Mouse (Mus musculus) CD4-positive, CD25-positive, alpha-beta regulatory T cell, adult 2 months (primary cell): Measurements from ENCODE around the gene Mmp25.
A peak's percentile ranks its signal among the peaks of the same experiment; 100 is the strongest.

ENCODE experiments used
- DNase-seq: peaks from one replicate; pipeline ENCODE4 v3.0.0-alpha.2; 2012; ENCODE audit warnings: low read depth, low spot score

Mmp25 gene

DNA sequence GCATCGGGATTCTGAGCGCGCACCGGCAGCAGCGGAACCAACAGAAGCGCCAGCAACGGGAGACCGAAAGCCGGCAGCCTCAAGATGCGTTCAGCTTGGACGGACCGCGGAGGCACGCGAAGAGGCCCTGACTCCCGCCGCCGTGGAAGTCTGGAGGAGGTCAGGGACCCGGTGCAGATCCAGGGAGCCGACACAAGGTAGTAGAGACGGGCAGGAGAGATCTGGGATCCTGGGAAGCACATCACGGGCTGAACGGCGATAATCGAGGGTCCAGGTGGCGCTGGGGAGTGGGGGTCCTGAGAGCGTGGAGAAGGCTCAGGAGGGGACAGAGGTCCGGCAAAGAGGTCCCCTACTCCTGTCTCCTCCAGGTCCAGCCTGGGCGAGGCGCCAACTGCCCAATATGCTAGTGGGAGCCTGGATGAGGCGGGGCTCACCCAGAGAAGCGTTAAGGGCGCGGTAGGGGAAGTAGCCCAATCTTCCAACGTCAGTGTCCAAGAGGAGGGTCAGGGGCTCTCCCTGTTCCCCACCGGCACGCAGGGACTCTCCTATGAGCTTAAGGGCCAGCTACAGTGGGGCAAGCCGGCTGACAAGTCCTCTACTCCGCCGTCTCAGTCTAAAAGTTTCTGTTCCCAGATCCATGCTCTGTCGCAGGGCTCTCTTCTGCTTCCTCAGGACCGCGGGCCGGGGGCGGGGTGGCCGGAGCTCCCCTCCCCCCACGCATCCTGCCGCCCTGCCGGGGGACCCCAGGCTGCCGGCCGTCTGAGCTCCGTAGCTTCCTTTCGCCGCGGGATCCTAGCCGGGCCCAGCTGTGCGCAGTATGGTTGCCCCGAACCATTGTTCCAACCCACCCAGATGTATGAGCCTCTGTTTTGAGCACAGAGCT lies at the start of gene Mmp25:
Gene Mmp25 (minus strand): TSS at position 665 of the 883 bp plus-strand sequence.
- DNase-seq: no peak

DNA sequence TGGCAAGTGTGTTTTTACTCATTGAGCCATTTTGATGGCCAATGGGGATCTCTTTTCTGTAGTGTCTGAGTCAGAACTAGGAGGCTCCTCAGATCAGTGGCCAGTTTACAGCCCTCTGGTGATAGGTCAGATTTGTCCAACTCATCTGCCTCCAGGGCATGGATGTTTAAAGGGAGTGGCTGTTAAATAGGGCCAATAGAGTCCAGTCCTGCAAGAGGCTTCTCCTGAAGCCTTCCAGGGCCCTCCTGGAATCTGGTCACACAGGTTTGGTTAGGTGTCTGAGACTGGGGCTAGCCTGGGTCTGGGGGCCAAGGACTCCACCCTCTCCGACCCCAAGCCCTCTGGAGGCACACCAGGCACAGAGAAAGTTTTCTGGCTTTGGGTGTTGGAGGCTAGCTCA lies 49.4 kb upstream of the Mmp25 start:
- DNase-seq: no peak

DNA sequence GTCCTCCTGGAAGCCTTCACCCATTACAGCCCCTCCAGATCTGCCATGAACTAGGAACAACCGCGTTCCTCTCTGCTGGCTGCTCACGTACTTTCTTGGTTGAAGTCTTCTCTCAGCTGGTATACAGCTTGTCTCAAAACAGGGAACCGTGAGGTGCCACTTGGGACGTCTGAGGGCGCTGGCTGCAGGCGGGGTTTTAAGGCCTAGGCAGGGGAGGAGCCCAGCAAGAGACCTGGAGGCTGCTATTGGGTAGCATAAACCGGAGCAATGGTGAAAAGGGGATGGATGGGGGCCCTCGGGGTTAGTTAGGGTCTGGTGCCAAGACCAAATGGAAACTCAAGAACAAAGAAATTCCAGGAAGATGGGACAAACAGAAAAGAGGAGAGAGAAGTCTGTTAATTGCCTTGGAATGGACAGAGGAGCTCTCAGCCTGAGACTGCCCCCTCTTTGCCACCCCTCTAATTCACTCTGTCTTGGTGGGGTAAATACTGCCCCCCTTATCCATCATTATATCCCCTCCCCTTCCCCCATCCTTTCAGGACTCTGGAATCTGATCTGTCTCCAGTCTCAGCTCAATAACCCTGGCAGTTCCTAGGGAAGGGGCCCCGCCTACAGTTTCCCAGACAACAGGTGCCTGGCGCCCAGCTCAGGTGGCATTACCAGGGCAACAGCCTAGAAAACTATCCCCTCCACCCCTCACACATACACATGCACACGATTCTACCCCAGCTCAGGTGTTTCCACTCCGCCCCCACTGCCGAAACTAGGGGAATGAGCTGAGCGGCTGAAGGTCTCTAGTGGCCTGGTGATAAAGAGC lies 39.0 kb upstream of the Mmp25 start, which contains the start of gene Cldn9:
Gene Cldn9 (minus strand): TSS at position 171 of the 817 bp plus-strand sequence.
- DNase-seq: no peak

DNA sequence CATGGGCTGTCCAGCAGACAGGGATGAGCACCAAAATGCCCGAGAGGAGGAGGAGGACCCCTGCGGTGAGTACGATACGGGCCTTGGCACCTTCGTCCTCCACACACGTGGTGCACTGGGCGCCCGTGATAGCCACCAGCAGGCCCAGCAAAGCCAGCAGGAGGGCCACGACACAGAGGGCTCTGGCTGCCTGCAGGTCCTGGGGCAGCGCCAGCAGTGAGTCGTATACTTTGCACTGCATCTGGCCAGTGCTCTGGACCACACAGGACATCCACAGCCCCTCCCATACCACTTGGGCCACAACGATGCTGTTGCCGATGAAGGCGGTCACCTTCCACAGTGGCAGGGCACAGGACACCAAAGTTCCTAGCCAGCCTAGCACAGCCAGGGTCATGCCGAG lies 38.1 kb upstream of the Mmp25 start:
- DNase-seq: no peak

DNA sequence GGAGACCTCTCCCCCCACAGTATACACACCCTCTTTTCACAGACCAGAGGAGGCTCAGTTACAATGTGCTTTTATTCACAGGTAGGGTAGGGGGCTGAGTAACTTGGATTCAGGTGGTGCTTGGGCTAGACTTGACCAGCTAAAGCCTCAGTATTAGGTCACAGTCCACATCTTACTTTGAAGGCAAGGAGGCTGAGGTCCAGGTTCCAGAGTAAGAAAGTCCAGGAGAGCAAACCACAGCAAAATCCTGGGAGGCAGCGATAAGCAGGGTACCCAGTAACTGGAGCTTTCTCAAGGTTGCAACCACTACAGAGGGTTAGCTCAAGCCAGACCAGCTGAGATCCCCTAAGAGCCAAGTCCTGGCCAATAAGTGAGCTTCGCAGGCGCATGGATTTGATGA lies 37.5 kb upstream of the Mmp25 start:
- DNase-seq: no peak

DNA sequence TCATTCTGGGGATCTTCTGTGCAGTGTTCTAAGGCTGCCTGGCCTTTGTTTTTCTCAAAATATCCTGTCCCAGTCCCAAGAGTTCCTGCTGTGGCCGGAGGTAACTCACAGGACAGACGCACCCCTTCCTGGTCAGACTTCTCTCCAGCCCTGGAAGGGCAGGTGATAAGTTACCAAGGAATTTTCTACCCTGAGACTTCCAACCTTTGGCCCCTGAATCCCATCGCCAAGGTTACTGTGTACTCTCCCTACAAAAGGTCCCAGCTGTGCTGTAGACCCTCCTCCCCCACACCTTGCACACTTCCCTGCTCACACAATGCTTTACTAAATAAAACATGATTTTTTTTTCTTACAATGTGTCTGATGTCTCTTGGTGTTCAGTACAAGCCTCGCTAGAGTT lies 37.0 kb upstream of the Mmp25 start:
- no peak for DNase-seq

DNA sequence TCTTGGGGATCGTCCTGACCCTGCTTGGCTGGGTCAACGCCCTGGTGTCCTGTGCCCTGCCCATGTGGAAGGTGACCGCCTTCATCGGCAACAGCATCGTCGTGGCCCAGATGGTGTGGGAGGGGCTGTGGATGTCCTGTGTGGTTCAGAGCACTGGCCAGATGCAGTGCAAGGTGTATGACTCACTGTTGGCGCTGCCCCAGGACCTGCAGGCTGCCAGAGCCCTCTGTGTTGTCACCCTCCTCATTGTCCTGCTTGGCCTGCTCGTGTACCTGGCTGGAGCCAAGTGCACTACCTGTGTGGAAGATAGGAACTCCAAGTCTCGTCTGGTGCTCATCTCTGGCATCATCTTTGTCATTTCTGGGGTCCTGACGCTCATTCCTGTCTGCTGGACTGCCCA lies 36.0 kb upstream of the Mmp25 start:
- DNase-seq: no peak

DNA sequence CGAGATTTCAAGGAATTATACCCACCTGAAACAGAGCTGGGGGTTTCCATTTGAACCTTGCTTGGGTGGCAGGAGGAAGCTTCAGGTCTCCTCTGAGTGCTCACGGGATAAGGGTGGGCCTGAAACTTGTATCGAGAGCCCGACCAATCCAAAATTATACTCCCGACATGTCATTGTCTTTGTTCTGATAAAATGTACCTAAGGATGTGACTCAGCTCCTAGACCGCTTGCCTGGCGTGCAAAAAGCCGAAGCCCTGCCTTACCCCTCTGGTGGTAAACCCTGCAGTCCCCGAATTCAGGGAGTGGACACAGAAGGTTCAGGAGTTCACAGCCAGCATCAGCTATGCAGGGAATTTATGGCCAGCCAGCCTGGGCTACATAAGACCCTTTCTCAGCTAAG lies 35.3 kb upstream of the Mmp25 start:
- no peak for DNase-seq

DNA sequence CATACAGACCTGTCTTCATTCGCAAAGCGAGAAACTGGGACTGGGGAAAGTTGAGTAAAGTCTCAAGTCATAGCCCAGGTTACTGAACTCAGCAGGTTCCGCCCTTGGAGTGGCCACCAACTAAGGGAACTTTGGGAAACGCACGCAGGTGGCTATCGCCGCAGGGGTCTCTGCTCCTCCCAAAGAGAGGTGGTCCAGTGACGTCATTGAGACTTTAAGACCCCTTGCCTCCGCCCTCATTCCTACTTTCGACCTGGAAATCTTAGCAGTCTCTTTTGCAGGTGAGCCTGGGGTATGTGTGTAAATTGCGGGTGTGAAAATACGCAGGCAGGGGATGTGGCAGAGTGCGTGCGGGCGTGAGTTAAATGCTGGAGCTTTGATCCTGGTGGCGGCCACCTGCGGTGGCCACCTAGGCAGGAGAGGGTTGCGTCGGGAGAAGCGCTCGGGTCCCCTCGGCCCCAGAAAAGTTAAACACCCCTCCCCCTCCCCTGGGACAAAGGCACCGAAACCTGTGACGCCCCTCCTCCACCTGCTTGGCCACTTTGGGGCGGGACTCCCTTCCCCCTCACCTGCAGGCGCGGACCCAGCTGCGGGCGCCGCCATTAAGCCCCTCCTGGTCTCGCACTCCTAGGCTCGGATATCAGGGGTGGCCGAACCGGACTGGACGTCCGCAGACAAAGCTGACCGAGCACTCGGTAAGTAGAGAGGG lies 34.2 kb upstream of the Mmp25 start, which contains the start of gene Cldn6:
Gene Cldn6 (plus strand): TSS at position 123 of the 709 bp plus-strand sequence.
- no peak for DNase-seq

DNA sequence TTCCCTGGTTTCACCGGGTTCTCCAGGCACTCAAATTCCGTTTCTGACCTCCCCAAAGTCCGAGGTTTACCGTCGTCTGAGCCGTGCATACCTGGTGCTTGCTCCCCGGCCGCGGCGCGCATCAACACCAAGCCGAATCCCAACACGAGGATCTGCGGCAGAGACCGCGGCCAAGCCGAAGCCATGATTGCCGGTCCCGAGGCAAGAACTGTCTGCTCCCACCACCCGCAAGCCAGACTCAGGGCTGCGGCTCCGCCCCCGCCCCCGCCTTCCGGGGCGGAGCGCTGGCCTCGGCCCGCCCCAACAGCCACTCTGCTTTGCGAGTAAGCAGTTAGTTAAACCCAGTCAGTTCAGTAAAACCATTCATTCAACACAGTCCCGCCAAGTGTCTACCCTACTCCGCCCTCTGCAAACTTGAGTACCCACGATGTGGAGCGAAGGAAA lies 32.2 kb upstream of the Mmp25 start, which contains the start of gene Tnfrsf12a:
Gene Tnfrsf12a (minus strand): TSS at position 233 of the 444 bp plus-strand sequence.
- peak; percentile 94 for DNase-seq

DNA sequence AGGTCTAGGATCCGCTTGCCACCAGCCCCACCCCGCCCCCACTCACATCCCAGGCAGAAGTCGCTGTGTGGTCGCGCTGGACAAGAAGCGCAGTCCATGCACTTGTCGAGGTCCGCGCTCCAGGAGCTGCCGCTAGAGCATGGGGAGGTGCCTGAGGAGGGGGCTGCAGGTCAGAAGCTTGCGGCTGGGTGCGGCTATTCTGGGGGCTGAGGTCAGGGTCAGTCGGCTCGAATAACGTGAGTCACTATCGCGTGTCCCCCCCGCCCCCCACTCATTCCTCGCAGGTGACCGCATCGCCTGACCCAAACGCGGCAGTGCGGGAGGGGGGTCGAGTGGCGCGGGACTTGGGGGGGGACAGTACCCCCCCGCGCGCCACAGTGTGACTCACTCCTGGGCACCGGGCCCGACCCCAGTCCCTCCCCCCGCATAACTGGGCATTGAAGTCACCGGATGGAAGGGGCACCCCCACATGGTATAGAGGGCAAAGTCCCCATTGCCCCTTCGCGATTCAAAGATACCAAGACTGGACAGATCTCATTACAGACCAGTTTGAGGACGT lies 31.5 kb upstream of the Mmp25 start:
- DNase-seq: peak; percentile 57

DNA sequence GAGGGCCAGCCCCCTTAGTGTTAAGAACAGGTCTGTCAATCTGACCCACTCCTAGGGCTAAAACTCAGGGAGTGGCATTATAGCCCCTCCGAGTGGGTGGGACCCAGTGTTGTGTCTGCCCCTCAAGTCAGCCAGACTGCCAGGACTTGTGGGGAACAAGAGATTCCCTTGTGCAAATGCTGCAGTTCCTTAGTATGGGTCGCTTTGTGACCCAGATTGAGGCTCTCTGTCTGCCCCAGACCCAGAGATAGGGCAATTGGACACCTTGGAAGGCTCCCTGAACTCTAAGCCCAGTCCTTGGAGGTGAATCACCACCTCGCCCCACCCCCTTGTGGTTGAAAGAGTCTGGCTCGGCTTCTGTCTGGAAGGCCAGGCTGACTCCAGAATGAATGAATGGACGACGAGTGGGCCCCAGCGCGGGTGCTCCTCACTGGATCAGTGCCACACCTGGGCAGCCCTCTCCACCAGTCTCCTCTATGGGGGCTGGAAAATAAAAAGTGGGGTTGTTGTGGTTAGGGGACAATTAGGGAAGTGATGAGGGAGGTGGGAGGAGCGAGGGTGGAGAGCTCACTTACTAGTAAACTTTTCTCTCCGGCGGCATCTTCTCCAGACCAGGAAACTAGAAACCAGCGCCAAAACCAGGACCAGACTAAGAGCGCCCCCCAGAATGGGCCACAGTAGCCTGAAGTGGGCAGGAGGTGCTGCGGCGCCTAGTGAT lies 30.6 kb upstream of the Mmp25 start:
- peak; percentile 55 for DNase-seq

DNA sequence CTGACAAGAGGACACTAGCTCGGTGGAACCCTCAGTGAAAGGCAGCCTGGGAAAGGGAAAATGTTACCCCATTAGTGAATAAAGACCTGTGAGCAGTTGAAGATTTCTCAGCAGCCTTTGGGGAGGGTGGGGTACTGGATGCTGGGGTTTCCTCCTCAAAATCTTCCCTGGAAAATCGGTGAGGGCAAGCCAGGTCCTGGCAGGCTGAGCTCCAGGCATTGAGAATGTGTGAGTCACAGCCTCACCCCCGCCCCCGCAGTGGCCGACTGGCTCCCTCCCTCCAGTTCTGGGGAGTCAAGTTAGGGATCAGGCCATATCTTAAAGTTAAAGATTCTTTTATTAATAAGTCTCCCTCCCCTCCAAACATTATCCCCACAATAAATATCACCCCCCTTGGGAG lies 30.1 kb upstream of the Mmp25 start:
- no peak for DNase-seq

DNA sequence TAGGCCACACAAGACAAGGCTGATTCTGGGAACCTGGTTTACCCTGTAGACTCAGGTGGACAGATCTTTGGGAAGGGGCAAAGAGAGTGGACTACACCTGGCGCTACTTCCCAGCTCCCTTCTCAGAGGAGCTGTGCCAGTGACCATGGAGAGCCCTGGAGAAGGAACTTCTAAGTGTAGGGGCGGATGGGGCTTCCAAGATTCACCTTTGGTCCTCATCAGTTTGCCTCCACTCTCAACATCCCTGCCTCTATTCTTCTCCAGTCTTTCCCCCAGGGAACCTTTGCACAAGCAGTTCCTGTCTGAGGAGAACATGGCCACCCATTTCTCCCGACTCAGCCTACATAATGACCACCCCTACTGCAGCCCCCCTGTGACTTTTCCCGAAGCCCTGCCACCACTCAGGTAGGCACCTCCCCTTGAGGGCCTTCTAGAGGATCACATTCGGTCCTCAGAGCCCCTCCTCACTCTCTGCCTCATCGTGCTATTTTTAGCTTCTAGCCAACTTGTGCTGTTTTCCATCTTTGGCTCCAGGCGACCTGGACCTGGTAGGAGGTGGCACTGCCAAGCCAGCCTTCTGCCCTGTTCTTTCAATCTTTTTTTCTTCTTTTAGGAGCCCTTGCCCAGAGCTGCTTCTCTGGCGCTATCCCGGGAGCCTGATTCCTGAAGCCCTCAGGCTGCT lies 29.3 kb upstream of the Mmp25 start:
- no peak for DNase-seq

DNA sequence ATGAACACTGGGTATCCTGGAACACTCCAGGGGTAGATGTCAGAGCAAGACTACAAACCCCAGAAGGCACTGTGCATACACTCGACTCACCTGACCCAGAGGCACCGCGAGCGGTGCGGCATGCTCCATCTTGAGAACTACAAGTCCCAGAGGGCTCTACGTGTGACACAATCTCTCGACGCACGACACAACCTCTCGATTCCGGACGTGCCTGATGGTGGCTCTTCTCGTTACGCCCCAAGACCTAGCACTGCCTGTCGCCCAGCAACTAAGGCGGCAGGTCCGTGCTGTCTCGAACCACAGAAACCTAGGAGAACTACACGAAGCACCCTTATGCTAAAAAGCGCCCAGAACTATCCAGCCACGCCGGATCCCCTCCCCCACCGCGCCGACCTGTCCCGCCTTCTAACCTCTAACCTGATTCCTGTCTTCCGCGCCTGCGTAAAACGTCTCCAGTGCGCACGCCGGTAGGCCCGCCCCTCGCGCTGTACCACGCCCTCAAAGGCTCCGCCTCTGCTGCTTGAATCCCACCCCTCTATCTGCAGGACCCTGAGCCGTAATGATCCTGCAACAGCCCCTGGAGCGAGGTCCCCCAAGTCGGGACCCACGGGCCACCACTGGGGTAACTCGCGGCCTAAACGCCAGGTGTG lies 28.5 kb upstream of the Mmp25 start, which contains the start of the genes Hcfc1r1 and Thoc6:
Gene Hcfc1r1 (plus strand): TSS at position 173 of the 650 bp plus-strand sequence.
Gene Thoc6 (minus strand): TSS at position 459 of the 650 bp plus-strand sequence.
- DNase-seq: peak; percentile 96

DNA sequence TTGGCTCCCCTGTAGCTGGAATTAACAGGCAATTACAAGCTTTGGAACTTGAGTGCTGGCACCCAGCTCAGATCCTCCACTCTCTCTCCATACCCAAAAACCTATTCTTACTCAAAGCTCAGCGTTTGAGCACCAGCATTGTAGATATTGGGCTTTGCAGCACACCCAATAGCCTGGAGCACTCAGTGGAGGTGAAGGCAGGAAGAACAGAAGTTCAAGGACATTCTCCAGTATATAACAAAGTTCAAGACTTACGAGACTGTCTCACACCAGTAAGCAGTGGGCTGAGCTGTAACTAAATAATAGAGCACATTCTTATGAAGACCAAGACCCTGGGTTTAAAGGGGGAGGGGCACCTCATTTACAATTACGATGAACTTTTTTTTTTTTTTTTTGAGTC lies 27.7 kb upstream of the Mmp25 start:
- no peak for DNase-seq

DNA sequence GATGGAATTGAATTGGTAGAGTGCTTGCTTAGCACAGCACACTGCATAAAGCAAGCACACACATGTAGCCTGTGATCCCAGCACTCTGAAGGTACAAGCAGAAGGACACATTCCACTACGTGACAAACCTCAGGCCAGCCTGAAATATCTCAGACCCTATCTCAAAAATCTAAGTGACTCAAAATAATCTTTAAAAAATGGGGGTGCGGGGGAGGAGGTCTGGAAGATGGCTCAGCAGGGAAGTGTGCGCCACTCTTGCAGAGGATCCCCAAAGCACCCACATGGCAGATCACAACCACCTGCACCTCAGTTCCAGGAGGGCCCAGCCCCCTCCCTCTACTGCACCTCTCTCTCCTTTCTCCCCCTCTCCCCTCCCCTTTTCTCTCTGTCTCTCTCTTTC lies 26.4 kb upstream of the Mmp25 start:
- no peak for DNase-seq

DNA sequence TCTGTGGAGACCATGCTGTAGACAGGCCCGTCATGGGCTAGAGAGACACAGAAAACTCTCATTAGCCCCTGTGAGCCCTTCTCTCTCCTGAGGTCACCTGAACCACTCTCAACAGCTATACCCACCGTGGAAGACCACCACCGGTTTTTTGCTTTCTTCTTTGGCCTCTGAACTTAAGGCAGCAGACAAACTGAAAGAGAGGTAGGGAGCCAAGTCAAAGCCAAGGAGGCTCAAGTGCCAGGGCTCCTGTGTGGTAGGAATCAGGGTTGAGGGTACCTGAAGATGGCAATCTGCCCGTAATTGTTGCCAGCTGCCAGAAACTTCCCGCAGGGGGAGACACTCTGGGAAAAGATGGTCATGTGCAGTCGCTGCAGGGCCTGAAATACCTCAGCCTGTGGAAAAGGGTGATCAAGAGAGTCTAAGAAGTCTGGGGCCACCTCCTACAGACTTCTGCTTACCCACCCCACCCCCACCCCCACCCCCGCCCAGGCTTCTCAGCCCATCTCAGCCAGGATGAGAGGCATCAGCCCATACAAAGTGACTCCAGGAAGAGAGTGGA lies 25.5 kb upstream of the Mmp25 start:
- no peak for DNase-seq

DNA sequence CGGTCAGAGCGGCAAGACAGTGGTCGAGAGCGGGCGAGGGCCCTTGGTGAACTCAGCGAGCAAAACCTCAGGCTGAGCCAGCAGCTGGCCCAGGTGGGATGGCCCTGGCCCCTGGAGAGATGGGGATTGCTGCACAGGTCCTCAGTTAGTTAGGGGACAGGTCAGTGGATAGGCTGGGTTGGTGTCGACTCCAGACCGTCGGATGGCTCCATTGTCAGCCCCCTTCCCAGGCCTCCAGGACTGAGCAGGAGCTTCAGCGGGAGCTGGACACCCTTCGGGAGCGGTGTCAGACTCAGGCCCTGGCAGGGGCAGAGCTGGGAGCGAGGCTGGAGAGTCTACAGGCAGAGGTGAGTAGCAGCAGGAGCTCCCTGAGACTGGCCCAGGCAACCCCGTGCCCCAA lies 20.4 kb upstream of the Mmp25 start:
- no peak for DNase-seq
